Comparison of ENCODE assay signal across 12 mouse cellular contexts in genomic region chr9:57597929-57598382, GRCm38 (mm10). TPM values are rescaled to one million over a fixed set of nuclear protein-coding genes. Genes with fewer than 3 reads are reported as not detected.
DNase-seq lines count a peak whose midpoint lies in the region; ATAC-seq lines count a peak whose summit lies in the region.
"Had no signal": no experiment of that assay in that cellular context is flagged by ENCODE, and none has a peak within 500 bp of the region (broad histone marks: within the 10 kb centered on the region; RNA-seq: fewer than 3 reads in every experiment).

No protein-coding gene starts in this region.

- H3K4me1 ChIP-seq in kidney, embryonic 14.5 days (ENCODE audit: control insufficient read depth, insufficient read depth, low read length), result peaks cover 22% of the 10 kb centered on the region
- no peaks in the 10 kb centered on the region; the same call in 1 of the 2 replicates for H3K4me1 ChIP-seq in embryonic facial prominence, embryonic 11.5 days (ENCODE audit: control insufficient read depth, insufficient read depth, low read length)

- H3K4me3 ChIP-seq in kidney, embryonic 14.5 days (ENCODE audit: low read length), result no peak overlapping the region
- H3K4me3 ChIP-seq in embryonic facial prominence, embryonic 11.5 days (ENCODE audit: low read depth, low read length), result no peak overlapping the region
- H3K4me3 ChIP-seq: liver, embryonic 13.5 days; megakaryocyte, embryonic 14.5 days had no signal

- ATAC-seq in kidney, embryonic 14.5 days (ENCODE audit: low FRiP score, low TSS enrichment), result no peak
- ATAC-seq in embryonic facial prominence, embryonic 11.5 days (replicated peaks; ENCODE audit: insufficient number of reproducible peaks, low FRiP score, low TSS enrichment, low read depth), result peak; percentile 42; the same call in 1 of the 2 replicates

- H3K9ac ChIP-seq in kidney, embryonic 14.5 days (ENCODE audit: low read depth, low read length), result no peak overlapping the region
- H3K9ac ChIP-seq in embryonic facial prominence, embryonic 11.5 days (replicated peaks; ENCODE audit: low read length), result no peak overlapping the region
- H3K9ac ChIP-seq: liver, embryonic 13.5 days had no signal

- H3K4me2 ChIP-seq in kidney, embryonic 14.5 days (replicated peaks; ENCODE audit: low read depth, low read length), result no peak overlapping the region
- H3K4me2 ChIP-seq in embryonic facial prominence, embryonic 11.5 days (ENCODE audit: low read depth, low read length), result no peak overlapping the region
- H3K4me2 ChIP-seq: liver, embryonic 13.5 days had no signal

- H3K27ac ChIP-seq in kidney, embryonic 14.5 days (ENCODE audit: low read depth, low read length), result no peak overlapping the region
- H3K27ac ChIP-seq in embryonic facial prominence, embryonic 11.5 days (replicated peaks; ENCODE audit: low read depth, low read length), result 0 out of 2 replicates have a peak overlapping the region, but pooled peaks have one; percentile 13
- H3K27ac ChIP-seq: liver, embryonic 13.5 days had no signal

- H3K27me3 ChIP-seq in kidney, embryonic 14.5 days (ENCODE audit: control insufficient read depth, insufficient read depth, low read length), result no peaks in the 10 kb centered on the region
- H3K27me3 ChIP-seq in embryonic facial prominence, embryonic 11.5 days (ENCODE audit: control insufficient read depth, insufficient read depth, low read length), result no peaks in the 10 kb centered on the region

- DNase-seq in kidney, adult 9 months, result peak; percentile 28
- peak; percentile 29 for DNase-seq in brain, adult 2 months (ENCODE audit: low read depth, low spot score)
- DNase-seq in embryonic facial prominence, embryonic 11.5 days (ENCODE audit: low spot score), result no peak
- DNase-seq in mesoderm, embryonic 11.5 days (ENCODE audit: low read depth, low spot score), result peak; percentile 50
- DNase-seq in spleen, postnatal 10 days (ENCODE audit: low spot score in 2 of 2), result no peak
- DNase-seq in left cerebral cortex, adult 11 months (ENCODE audit: low spot score), result no peak
- no peak for DNase-seq in gastrocnemius, postnatal 4 days (ENCODE audit: low spot score in 2 of 2)
- DNase-seq: cerebellum, adult 18-20 months; liver, embryonic 13.5 days; right cerebral cortex, adult 18-20 months had no signal

- WGBS in kidney, embryonic 14.5 days, result 33% methylated on average over 4 of the region's 4 CpGs
- WGBS in embryonic facial prominence, embryonic 11.5 days, result 23% methylated on average over 4 of the region's 4 CpGs

- peaks cover 19% of the 10 kb centered on the region; the same call in 1 of the 2 replicates for H3K36me3 ChIP-seq in kidney, embryonic 14.5 days (ENCODE audit: control insufficient read depth, insufficient read depth, low read length)
- no peaks in the 10 kb centered on the region for H3K36me3 ChIP-seq in embryonic facial prominence, embryonic 11.5 days (replicated peaks; ENCODE audit: control insufficient read depth, insufficient read depth, low read depth, low read length)

- no peaks in the 10 kb centered on the region for H3K9me3 ChIP-seq in kidney, embryonic 14.5 days (ENCODE audit: control insufficient read depth, low read length)
- no peaks in the 10 kb centered on the region for H3K9me3 ChIP-seq in embryonic facial prominence, embryonic 11.5 days (replicated peaks; ENCODE audit: control insufficient read depth, low read length)
- H3K9me3 ChIP-seq: liver, embryonic 13.5 days; megakaryocyte, embryonic 14.5 days had no signal

RNA-seq across cellular contexts. Expression of gene Cplx3, which starts 8.1 kb away (rescaled TPM):
- not detected in 2 replicates for polyA plus RNA-seq in kidney, embryonic 14.5 days (2014; fragmentation: Nextera tagmentation; extraction: Ambion mirVana)
- polyA plus RNA-seq in embryonic facial prominence, embryonic 11.5 days (2014; fragmentation: Nextera tagmentation; extraction: Ambion mirVana), result 0.81 and 1.3 TPM in 2 replicates
- total RNA-seq in gastrocnemius, postnatal 4 days (2021), result not detected
- polyA plus RNA-seq: liver, embryonic 13.5 days had no signal

RNA-seq across cellular contexts. Expression of gene Ulk3, which starts 8.7 kb away (rescaled TPM):
- 5.4 and 13.7 TPM in 2 replicates for polyA plus RNA-seq in kidney, embryonic 14.5 days (2014; fragmentation: Nextera tagmentation; extraction: Ambion mirVana)
- 5.2 and 6.1 TPM in 2 replicates for polyA plus RNA-seq in embryonic facial prominence, embryonic 11.5 days (2014; fragmentation: Nextera tagmentation; extraction: Ambion mirVana)
- 10 to 100 TPM; 14.3 to 15.3 TPM for total RNA-seq in gastrocnemius, postnatal 4 days (2021)

RNA-seq across cellular contexts. Expression of gene Lman1l, which starts 22.6 kb away (rescaled TPM):
- polyA plus RNA-seq in kidney, embryonic 14.5 days (2014; fragmentation: Nextera tagmentation; extraction: Ambion mirVana), result not detected in 2 replicates
- polyA plus RNA-seq in embryonic facial prominence, embryonic 11.5 days (2014; fragmentation: Nextera tagmentation; extraction: Ambion mirVana), result not detected in 2 replicates
- total RNA-seq in gastrocnemius, postnatal 4 days (2021), result not detected

RNA-seq across cellular contexts. Expression of gene Scamp2, which starts 37.2 kb away (rescaled TPM):
- polyA plus RNA-seq in kidney, embryonic 14.5 days (2014; fragmentation: Nextera tagmentation; extraction: Ambion mirVana), result 69.2 and 71.4 TPM in 2 replicates
- polyA plus RNA-seq in embryonic facial prominence, embryonic 11.5 days (2014; fragmentation: Nextera tagmentation; extraction: Ambion mirVana), result 49.9 and 50.2 TPM in 2 replicates
- 10 to 100 TPM; 68.2 to 75.6 TPM for total RNA-seq in gastrocnemius, postnatal 4 days (2021)

RNA-seq across cellular contexts. Expression of gene Mpi, which starts 45.4 kb away (rescaled TPM):
- 36.5 and 37.7 TPM in 2 replicates for polyA plus RNA-seq in kidney, embryonic 14.5 days (2014; fragmentation: Nextera tagmentation; extraction: Ambion mirVana)
- 41.5 and 42.9 TPM in 2 replicates for polyA plus RNA-seq in embryonic facial prominence, embryonic 11.5 days (2014; fragmentation: Nextera tagmentation; extraction: Ambion mirVana)
- 100 to 1,000 TPM; 112 to 115 TPM for total RNA-seq in gastrocnemius, postnatal 4 days (2021)

Comparison
In these comparisons a context has a peak if more than half of its experiments do, and no peak if none do; other contexts are left out.
1. DNase-seq: peak in kidney, adult 9 months (single experiment), brain, adult 2 months (single experiment) and mesoderm, embryonic 11.5 days (single experiment); none in embryonic facial prominence, embryonic 11.5 days (single experiment), spleen, postnatal 10 days (0 of 2), left cerebral cortex, adult 11 months (single experiment) and gastrocnemius, postnatal 4 days (0 of 2).